Mouse (Mus musculus): ENCODE results near the gene Max.

Gene Max

DNA sequence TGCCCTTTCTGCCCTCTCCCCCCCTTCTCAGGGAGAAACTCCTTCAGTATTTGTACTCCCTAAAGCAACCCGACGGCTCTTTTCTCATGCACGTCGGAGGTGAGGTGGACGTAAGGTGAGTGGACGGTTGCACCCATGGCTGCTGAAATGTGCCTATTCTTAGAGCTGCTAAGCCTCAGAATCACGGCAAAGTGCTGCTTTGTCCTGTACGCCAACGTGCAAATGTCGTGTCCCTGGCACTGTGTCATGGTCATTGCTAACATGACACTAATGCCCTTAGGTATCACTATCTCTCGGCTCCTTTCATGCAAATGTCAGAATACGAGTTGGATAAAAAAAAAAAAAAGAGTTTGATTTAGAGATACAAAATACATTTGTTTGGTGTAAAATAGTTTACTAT is 74.1 kb downstream of the Max start:
- no peak for DNase-seq (ENCODE audit: inconsistent ontology term)
